Mouse (Mus musculus): ENCODE measurements around the gene Hint1. TPM values are rescaled to one million over a fixed set of nuclear protein-coding genes. Genes with fewer than 3 reads are reported as not detected.
"Not testable (repeated sequence)": the region's sequence is repeated elsewhere in the genome, so short reads cannot be mapped to it uniquely, and the experiment has no call there.

The Hint1 gene
- total RNA-seq (2015; ENCODE audit: low replicate concordance) (97.0 and 122 TPM in 2 replicates), total RNA-seq (2017; ENCODE audit: low replicate concordance) (67.1 and 108 TPM in 2 replicates)

- peak; percentile 79 for ATAC-seq (replicated peaks; ENCODE audit: low FRiP score, poor library complexity, severe bottlenecking)
Observed at GRCm38 (mm10) chr11:54866119-54867048, at the start of gene Hint1. Gene Hint1 (plus strand): TSS chr11:54866383.

GRCm38 (mm10) chr11:54817449-54817848, 48.7 kb upstream of the Hint1 start:
- no peak for ATAC-seq (replicated peaks; ENCODE audit: low FRiP score, poor library complexity, severe bottlenecking)

GRCm38 (mm10) chr11:54819489-54819888, 46.7 kb upstream of the Hint1 start:
- ATAC-seq (replicated peaks; ENCODE audit: low FRiP score, poor library complexity, severe bottlenecking), result no peak

GRCm38 (mm10) chr11:54823467-54823866, 42.7 kb upstream of the Hint1 start:
- ATAC-seq (replicated peaks; ENCODE audit: low FRiP score, poor library complexity, severe bottlenecking), result no peak

- ATAC-seq (replicated peaks; ENCODE audit: low FRiP score, poor library complexity, severe bottlenecking), result no peak
Observed at GRCm38 (mm10) chr11:54825774-54826173, 40.4 kb upstream of the Hint1 start.

GRCm38 (mm10) chr11:54826819-54827218, 39.4 kb upstream of the Hint1 start:
- ATAC-seq (replicated peaks; ENCODE audit: low FRiP score, poor library complexity, severe bottlenecking), result no peak

- no peak for ATAC-seq (replicated peaks; ENCODE audit: low FRiP score, poor library complexity, severe bottlenecking)
Observed at GRCm38 (mm10) chr11:54833833-54834232, 32.4 kb upstream of the Hint1 start.

- ATAC-seq (replicated peaks; ENCODE audit: low FRiP score, poor library complexity, severe bottlenecking), result 0 out of 2 replicates have a peak, but pooled peaks have one; percentile 53
Observed at GRCm38 (mm10) chr11:54834596-54834995, 31.6 kb upstream of the Hint1 start.

GRCm38 (mm10) chr11:54836106-54836505, 30.1 kb upstream of the Hint1 start:
- no peak for ATAC-seq (replicated peaks; ENCODE audit: low FRiP score, poor library complexity, severe bottlenecking)

GRCm38 (mm10) chr11:54839696-54840095, 26.5 kb upstream of the Hint1 start:
- no peak for ATAC-seq (replicated peaks; ENCODE audit: low FRiP score, poor library complexity, severe bottlenecking)

GRCm38 (mm10) chr11:54840891-54841290, 25.3 kb upstream of the Hint1 start:
- ATAC-seq (replicated peaks; ENCODE audit: low FRiP score, poor library complexity, severe bottlenecking), result no peak

GRCm38 (mm10) chr11:54844424-54844823, 21.8 kb upstream of the Hint1 start:
- no peak for ATAC-seq (replicated peaks; ENCODE audit: low FRiP score, poor library complexity, severe bottlenecking)

GRCm38 (mm10) chr11:54844959-54845358, 21.2 kb upstream of the Hint1 start:
- ATAC-seq (replicated peaks; ENCODE audit: low FRiP score, poor library complexity, severe bottlenecking), result no peak

- no peak for ATAC-seq (replicated peaks; ENCODE audit: low FRiP score, poor library complexity, severe bottlenecking)
Observed at GRCm38 (mm10) chr11:54845470-54846442, 20.4 kb upstream of the Hint1 start.

GRCm38 (mm10) chr11:54849961-54850758, 16.0 kb upstream of the Hint1 start:
- no peak for ATAC-seq (replicated peaks; ENCODE audit: low FRiP score, poor library complexity, severe bottlenecking)

- no peak for ATAC-seq (replicated peaks; ENCODE audit: low FRiP score, poor library complexity, severe bottlenecking)
Observed at GRCm38 (mm10) chr11:54851656-54852055, 14.5 kb upstream of the Hint1 start.

GRCm38 (mm10) chr11:54858880-54859279, 7.3 kb upstream of the Hint1 start:
- not testable (repeated sequence) for ATAC-seq (replicated peaks; ENCODE audit: low FRiP score, poor library complexity, severe bottlenecking)

GRCm38 (mm10) chr11:54859322-54860165, 6.6 kb upstream of the Hint1 start:
- no peak for ATAC-seq (replicated peaks; ENCODE audit: low FRiP score, poor library complexity, severe bottlenecking)
